Mouse (Mus musculus): ENCODE measurements around the gene Tlr4. TPM values are rescaled to one million over a fixed set of nuclear protein-coding genes. Genes with fewer than 3 reads are reported as not detected.

The Tlr4 gene
- polyA plus RNA-seq, 1 experiment, result 7.6 TPM

GRCm38 (mm10) chr4:66872026-66872425 is 44.6 kb downstream of the Tlr4 start:
- no peaks in the 10 kb centered on the region for H3K4me1 ChIP-seq (ENCODE audit: control insufficient read depth, insufficient read depth, insufficient read length, low read length)
- no peak overlapping the region for H3K27ac ChIP-seq (replicated peaks; ENCODE audit: low read depth, low read length)
- no peak overlapping the region for H3K4me3 ChIP-seq (ENCODE audit: insufficient read depth, low read depth, low read length)

- Histone ChIP-seq H3K4me1 (ENCODE audit: control insufficient read depth, insufficient read depth, insufficient read length, low read length) (no peaks in the 10 kb centered on the region), H3K4me3 (ENCODE audit: insufficient read depth, low read depth, low read length) (no peak overlapping the region), H3K27ac (replicated peaks; ENCODE audit: low read depth, low read length) (no peak overlapping the region)
These were observed 46.0 kb downstream of the Tlr4 start for GRCm38 (mm10) chr4:66873342-66873741.

GRCm38 (mm10) chr4:66875751-66876150 is 48.4 kb downstream of the Tlr4 start:
- H3K4me1 ChIP-seq (ENCODE audit: control insufficient read depth, insufficient read depth, insufficient read length, low read length), result no peaks in the 10 kb centered on the region
- H3K4me3 ChIP-seq (ENCODE audit: insufficient read depth, low read depth, low read length), result no peak overlapping the region
- no peak overlapping the region for H3K27ac ChIP-seq (replicated peaks; ENCODE audit: low read depth, low read length)

GRCm38 (mm10) chr4:66877609-66878008 is 50.2 kb downstream of the Tlr4 start:
- H3K4me3 ChIP-seq (ENCODE audit: insufficient read depth, low read depth, low read length), result no peak overlapping the region
- no peak overlapping the region for H3K27ac ChIP-seq (replicated peaks; ENCODE audit: low read depth, low read length)
- no peaks in the 10 kb centered on the region for H3K4me1 ChIP-seq (ENCODE audit: control insufficient read depth, insufficient read depth, insufficient read length, low read length)

- H3K4me3 ChIP-seq (ENCODE audit: insufficient read depth, low read depth, low read length), result no peak overlapping the region
- no peaks in the 10 kb centered on the region for H3K4me1 ChIP-seq (ENCODE audit: control insufficient read depth, insufficient read depth, insufficient read length, low read length)
- H3K27ac ChIP-seq (replicated peaks; ENCODE audit: low read depth, low read length), result no peak overlapping the region
These were observed 54.1 kb downstream of the Tlr4 start for GRCm38 (mm10) chr4:66881496-66881895.

- no peaks in the 10 kb centered on the region for H3K4me1 ChIP-seq (ENCODE audit: control insufficient read depth, insufficient read depth, insufficient read length, low read length)
These were observed 55.9 kb downstream of the Tlr4 start for GRCm38 (mm10) chr4:66883264-66883663.

GRCm38 (mm10) chr4:66894547-66894946 is 67.2 kb downstream of the Tlr4 start:
- Histone ChIP-seq H3K4me3 (ENCODE audit: insufficient read depth, low read depth, low read length) (no peak overlapping the region), H3K4me1 (ENCODE audit: control insufficient read depth, insufficient read depth, insufficient read length, low read length) (no peaks in the 10 kb centered on the region), H3K27ac (replicated peaks; ENCODE audit: low read depth, low read length) (no peak overlapping the region)

More at GRCm38 (mm10) chr4:66883264-66883663, 55.9 kb downstream of the Tlr4 start:
- Histone ChIP-seq H3K27ac (replicated peaks; ENCODE audit: low read depth, low read length) (no peak overlapping the region), H3K4me3 (ENCODE audit: insufficient read depth, low read depth, low read length) (no peak overlapping the region)

- H3K4me3 ChIP-seq (ENCODE audit: insufficient read depth, low read depth, low read length), result no peak overlapping the region
- no peaks in the 10 kb centered on the region for H3K4me1 ChIP-seq (ENCODE audit: control insufficient read depth, insufficient read depth, insufficient read length, low read length)
- no peak overlapping the region for H3K27ac ChIP-seq (replicated peaks; ENCODE audit: low read depth, low read length)
These were observed 67.6 kb downstream of the Tlr4 start for GRCm38 (mm10) chr4:66894981-66895380.

GRCm38 (mm10) chr4:66900126-66900525 is 72.7 kb downstream of the Tlr4 start:
- no peaks in the 10 kb centered on the region for H3K4me1 ChIP-seq (ENCODE audit: control insufficient read depth, insufficient read depth, insufficient read length, low read length)
- no peak overlapping the region for H3K4me3 ChIP-seq (ENCODE audit: insufficient read depth, low read depth, low read length)
- H3K27ac ChIP-seq (replicated peaks; ENCODE audit: low read depth, low read length), result no peak overlapping the region

GRCm38 (mm10) chr4:66901498-66901897 is 74.1 kb downstream of the Tlr4 start:
- Histone ChIP-seq H3K4me3 (ENCODE audit: insufficient read depth, low read depth, low read length) (no peak overlapping the region), H3K27ac (replicated peaks; ENCODE audit: low read depth, low read length) (no peak overlapping the region), H3K4me1 (ENCODE audit: control insufficient read depth, insufficient read depth, insufficient read length, low read length) (no peaks in the 10 kb centered on the region)

- Histone ChIP-seq H3K4me3 (ENCODE audit: insufficient read depth, low read depth, low read length) (no peak overlapping the region), H3K27ac (replicated peaks; ENCODE audit: low read depth, low read length) (no peak overlapping the region), H3K4me1 (ENCODE audit: control insufficient read depth, insufficient read depth, insufficient read length, low read length) (no peaks in the 10 kb centered on the region)
These were observed 81.0 kb downstream of the Tlr4 start for GRCm38 (mm10) chr4:66908376-66908775.

GRCm38 (mm10) chr4:66919630-66920372 is 92.4 kb downstream of the Tlr4 start:
- no peak overlapping the region for H3K4me3 ChIP-seq (ENCODE audit: insufficient read depth, low read depth, low read length)
- H3K4me1 ChIP-seq (ENCODE audit: control insufficient read depth, insufficient read depth, insufficient read length, low read length), result no peaks in the 10 kb centered on the region
- no peak overlapping the region for H3K27ac ChIP-seq (replicated peaks; ENCODE audit: low read depth, low read length)

- H3K4me1 ChIP-seq (ENCODE audit: control insufficient read depth, insufficient read depth, insufficient read length, low read length), result no peaks in the 10 kb centered on the region
- no peak overlapping the region for H3K27ac ChIP-seq (replicated peaks; ENCODE audit: low read depth, low read length)
- no peak overlapping the region for H3K4me3 ChIP-seq (ENCODE audit: insufficient read depth, low read depth, low read length)
These were observed 96.4 kb downstream of the Tlr4 start for GRCm38 (mm10) chr4:66923616-66924276.

GRCm38 (mm10) chr4:66926066-66926465 is 98.7 kb downstream of the Tlr4 start:
- Histone ChIP-seq H3K27ac (replicated peaks; ENCODE audit: low read depth, low read length) (no peak overlapping the region), H3K4me3 (ENCODE audit: insufficient read depth, low read depth, low read length) (no peak overlapping the region), H3K4me1 (ENCODE audit: control insufficient read depth, insufficient read depth, insufficient read length, low read length) (no peaks in the 10 kb centered on the region)

- no peaks in the 10 kb centered on the region for H3K4me1 ChIP-seq (ENCODE audit: control insufficient read depth, insufficient read depth, insufficient read length, low read length)
- H3K27ac ChIP-seq (replicated peaks; ENCODE audit: low read depth, low read length), result no peak overlapping the region
- H3K4me3 ChIP-seq (ENCODE audit: insufficient read depth, low read depth, low read length), result no peak overlapping the region
These were observed 100.2 kb downstream of the Tlr4 start for GRCm38 (mm10) chr4:66927537-66928088.
